Mouse (Mus musculus) megakaryocyte, embryonic 14.5 days (primary cell): Measurements from ENCODE around the gene 5730596B20Rik.

Experiments
- FLI1 ChIP-seq: IDR thresholded peaks from 2 replicates; pipeline ENCODE4 v1.6.1; 2012; ENCODE audit warnings: low read length, inconsistent platforms, mixed read lengths
- GATA1 ChIP-seq: IDR thresholded peaks from 3 replicates; pipeline ENCODE4 v1.6.1; 2012; ENCODE audit warnings: mixed read lengths, low read length, inconsistent platforms, borderline replicate concordance

DNA sequence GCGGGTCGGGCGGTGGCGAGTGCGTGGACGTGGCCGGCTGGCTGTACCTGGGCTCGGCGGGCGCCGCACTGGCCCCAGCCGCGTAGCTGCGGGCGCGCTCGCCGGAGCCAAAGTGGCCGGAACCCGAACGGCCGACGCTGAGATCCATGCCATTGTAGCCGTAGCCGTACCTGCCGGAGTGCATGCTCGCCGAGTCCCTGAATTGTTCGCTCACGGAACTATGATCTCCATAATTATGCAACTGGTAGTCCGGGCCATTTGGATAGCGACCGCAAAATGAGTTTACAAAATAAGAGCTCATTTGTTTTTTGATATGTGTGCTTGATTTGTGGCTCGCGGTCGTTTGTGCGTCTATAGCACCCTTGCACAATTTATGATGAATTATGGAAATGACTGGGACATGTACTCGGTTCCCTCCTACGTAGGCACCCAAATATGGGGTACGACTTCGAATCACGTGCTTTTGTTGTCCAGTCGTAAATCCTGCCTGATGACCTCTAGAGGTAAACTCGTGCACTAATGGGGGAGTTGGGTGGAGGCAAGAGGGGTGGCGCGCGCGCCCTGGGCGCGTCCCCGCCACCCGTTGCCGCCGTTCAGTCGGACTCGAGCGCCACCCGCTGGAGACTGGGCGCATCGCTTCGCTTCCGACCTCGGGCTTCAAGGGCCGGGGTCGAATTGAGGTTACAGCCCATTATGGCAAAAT, 26.9 kb downstream of the 5730596B20Rik start, which contains the start of gene Hoxa5:
- no peak for TF ChIP-seq GATA1
- TF ChIP-seq FLI1 = no peak
